Mouse (Mus musculus) urinary bladder, adult 18-20 months (tissue): ENCODE results near the gene Grpr.

Source experiments
- DNase-seq, 2 experiments: peaks; one replicate each; pipeline ENCODE4 v3.0.0; 2022; ENCODE audit warnings: low spot score in 2 of 2, mixed read lengths in 2 of 2

The Grpr gene

GRCm38 (mm10) chrX:163549666-163550065, at the start of gene Grpr:
Gene Grpr (minus strand): TSS chrX:163549677.
- peak in 1 of 2 experiments; percentile 1 for DNase-seq

- DNase-seq, result no peak
Measured at GRCm38 (mm10) chrX:163560521-163560920, 11.0 kb upstream of the Grpr start.

GRCm38 (mm10) chrX:163547042-163547441, 2.4 kb downstream of the Grpr start:
- no peak for DNase-seq

DNA sequence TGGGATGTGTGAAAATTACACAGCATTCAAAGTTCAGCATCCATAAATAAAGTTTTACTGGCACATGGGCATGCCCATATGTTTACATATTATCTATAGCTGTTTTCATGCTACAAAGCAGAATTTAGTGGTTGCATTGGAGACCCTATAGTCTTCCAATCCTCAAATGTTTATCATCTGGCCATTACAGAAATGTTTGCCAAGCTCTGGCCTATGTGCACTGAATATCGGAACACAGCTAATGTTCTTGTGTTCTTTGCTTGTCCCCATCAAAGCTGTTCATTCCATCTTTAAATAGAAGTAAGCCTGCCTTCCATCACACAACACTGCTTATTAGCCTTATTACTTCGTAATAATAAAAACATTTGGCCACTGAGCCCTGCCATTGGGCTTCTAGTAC, 16.6 kb downstream of the Grpr start:
- DNase-seq, result no peak

GRCm38 (mm10) chrX:163518963-163519541, 30.4 kb downstream of the Grpr start:
- no peak for DNase-seq

DNA sequence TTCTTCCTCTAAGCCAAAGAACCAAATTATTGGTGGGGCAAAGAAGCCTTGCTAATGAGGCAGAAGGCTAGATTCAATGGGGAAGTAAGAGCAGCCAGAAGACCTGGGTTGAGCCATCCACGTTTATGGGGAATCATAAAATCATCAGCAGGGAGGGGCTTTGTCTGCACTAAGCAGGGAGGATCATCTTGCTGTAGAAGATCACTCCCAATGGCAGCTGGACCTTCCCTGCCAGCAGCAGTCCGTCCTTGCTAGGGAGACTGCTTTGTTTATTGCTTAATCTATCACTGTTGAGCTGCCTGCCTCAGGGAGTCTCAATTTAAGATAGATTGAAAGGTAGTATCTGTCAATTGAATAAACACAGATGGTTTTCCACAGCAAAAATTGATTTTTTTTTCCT, 37.7 kb downstream of the Grpr start:
- no peak for DNase-seq

DNA sequence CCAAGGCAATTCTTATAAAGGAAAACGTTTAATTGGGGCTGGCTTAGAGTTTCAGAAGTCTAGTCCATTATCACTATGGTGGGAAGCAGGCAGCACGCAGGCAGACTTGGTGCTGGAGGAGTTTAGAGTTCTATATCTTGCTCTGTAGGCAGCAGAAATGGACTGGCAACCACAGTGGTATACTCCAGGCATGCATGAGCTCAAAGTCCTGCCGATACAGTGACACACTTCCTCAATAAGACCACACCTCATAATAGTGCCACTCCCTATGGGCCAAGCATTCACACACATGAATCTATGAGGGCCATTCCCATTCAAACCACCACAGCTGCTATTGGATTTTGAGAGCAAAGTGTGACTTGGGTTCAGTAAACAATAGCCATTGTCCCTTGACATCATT, 47.4 kb downstream of the Grpr start:
- no peak for DNase-seq
